Mouse (Mus musculus) midbrain, embryonic 12.5 days (tissue): ENCODE measurements at regions not wholly inside any gene's neighbourhood (a gene's known extent, or its start where the extent isn't known, plus 50 kb on each side); places are given as distances from the start of the nearest gene placed in this dataset.

Experiments used
- ATAC-seq: fragments of 200-750 bp; cut with Nextera tagmentation; 2 replicates; pipeline ENCODE4 v1.8.0; 2017; ENCODE audit warnings: low read depth, moderate TSS enrichment, moderate library complexity; ENCODE audit not compliant: low FRiP score
- H3K27ac ChIP-seq: fragments of 300-500 bp; sonication (generic); replicated peaks from 2 replicates; pipeline ENCODE4 v1.5.1; 2016; ENCODE audit warnings: mild to moderate bottlenecking
- H3K27me3 ChIP-seq: fragments of 300-500 bp; sonication (generic); 2 replicates; pipeline ENCODE4 v1.6.1; 2016; ENCODE audit warnings: mild to moderate bottlenecking
- H3K36me3 ChIP-seq: fragments of 300-500 bp; sonication (generic); 2 replicates; pipeline ENCODE4 v1.6.1; 2016
- H3K4me1 ChIP-seq: fragments of 300-500 bp; sonication (generic); 2 replicates; pipeline ENCODE4 v1.6.1; 2016
- H3K4me2 ChIP-seq: fragments of 300-500 bp; sonication (generic); replicated peaks from 2 replicates; pipeline ENCODE4 v1.6.1; 2016; ENCODE audit warnings: mild to moderate bottlenecking, moderate library complexity
- H3K4me3 ChIP-seq: fragments of 300-500 bp; sonication (generic); 2 replicates; pipeline ENCODE4 v1.5.1; 2016; ENCODE audit warnings: mild to moderate bottlenecking
- H3K9ac ChIP-seq: fragments of 300-500 bp; sonication (generic); replicated peaks from 2 replicates; pipeline ENCODE4 v1.6.1; 2016; ENCODE audit warnings: mild to moderate bottlenecking, moderate library complexity
- H3K9me3 ChIP-seq: fragments of 300-500 bp; sonication (generic); 2 replicates; pipeline ENCODE4 v1.6.1; 2016; ENCODE audit warnings: mild to moderate bottlenecking
- WGBS: fragments of 180-500 bp; shearing (Covaris S2); methylation state at CpG from one replicate; pipeline ENCODE4 v1.1.7; 2016; 5-methylcytosine and 5-hydroxymethylcytosine counted together

DNA sequence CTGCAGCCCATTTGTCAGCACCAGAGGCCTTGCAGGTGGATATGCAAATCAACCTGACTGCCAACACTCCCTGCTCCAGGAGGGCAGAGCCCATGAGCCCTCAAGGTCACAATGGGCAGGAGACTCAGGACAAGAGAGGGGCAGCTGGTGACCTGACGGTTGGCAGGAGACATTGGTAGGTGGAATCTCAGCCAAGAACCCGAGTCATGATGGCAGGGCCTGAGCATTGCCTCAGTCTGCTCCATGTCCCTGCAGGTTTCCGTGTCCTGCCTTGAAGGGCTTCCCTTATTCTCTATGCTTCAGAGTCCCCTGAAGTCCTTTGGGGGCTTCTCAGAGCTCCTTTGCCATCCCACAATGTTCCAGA lies 51.7 kb upstream of the Sulf2 start:
- Histone ChIP-seq H3K4me2 (no peak overlapping the region), H3K36me3 (no peaks in the 10 kb centered on the region), H3K4me3 (no peak overlapping the region), H3K27me3 (peaks cover 55% of the 10 kb centered on the region), H3K27ac (no peak overlapping the region), H3K9ac (no peak overlapping the region), H3K4me1 (peaks cover 4% of the 10 kb centered on the region; the same call in 1 of the 2 replicates), H3K9me3 (no peaks in the 10 kb centered on the region)
- no peak for ATAC-seq
- WGBS = 81% methylated on average over 3 of the region's 3 CpGs

GRCm38 (mm10) chr2:166206396-166207144 lies 51.1 kb upstream of the Sulf2 start:
- Histone ChIP-seq H3K9me3 (no peaks in the 10 kb centered on the region), H3K4me2 (no peak overlapping the region), H3K27ac (no peak overlapping the region), H3K36me3 (no peaks in the 10 kb centered on the region), H3K9ac (no peak overlapping the region), H3K4me3 (no peak overlapping the region), H3K27me3 (peaks cover 52% of the 10 kb centered on the region), H3K4me1 (peaks cover 4% of the 10 kb centered on the region; the same call in 1 of the 2 replicates)
- ATAC-seq = no peak
- 73% methylated on average over 5 of the region's 5 CpGs for WGBS
